Mouse (Mus musculus) limb, embryonic 15.5 days (tissue): ENCODE measurements around the gene S100a2. TPM values are rescaled to one million over a fixed set of nuclear protein-coding genes. Genes with fewer than 3 reads are reported as not detected.

ENCODE experiments used
- ATAC-seq: fragments of 200-750 bp; cut with Nextera tagmentation; 2 replicates; pipeline ENCODE4 v1.8.0; 2017; ENCODE audit warnings: low read depth, moderate TSS enrichment; ENCODE audit not compliant: insufficient number of reproducible peaks, low FRiP score, low TSS enrichment
- H3K27ac ChIP-seq: fragments of 300-500 bp; sonication (generic); 2 replicates; pipeline ENCODE4 v1.5.1; 2015; ENCODE audit warnings: moderate library complexity, mild to moderate bottlenecking, inconsistent platforms
- H3K27me3 ChIP-seq: fragments of 300-500 bp; sonication (generic); 2 replicates; pipeline ENCODE4 v1.6.1; 2015; ENCODE audit warnings: inconsistent platforms
- H3K36me3 ChIP-seq: fragments of 300-500 bp; sonication (generic); 2 replicates; pipeline ENCODE4 v1.6.1; 2015; ENCODE audit warnings: inconsistent platforms
- H3K4me1 ChIP-seq: fragments of 300-500 bp; sonication (generic); 2 replicates; pipeline ENCODE4 v1.6.1; 2015; ENCODE audit warnings: inconsistent platforms
- H3K4me2 ChIP-seq: fragments of 300-500 bp; sonication (generic); 2 replicates; pipeline ENCODE4 v1.6.1; 2015; ENCODE audit warnings: mild to moderate bottlenecking, inconsistent platforms
- H3K4me3 ChIP-seq: fragments of 300-500 bp; sonication (generic); 2 replicates; pipeline ENCODE4 v1.5.1; 2015; ENCODE audit warnings: mild to moderate bottlenecking, inconsistent platforms
- H3K9ac ChIP-seq: fragments of 300-500 bp; sonication (generic); 2 replicates; pipeline ENCODE4 v1.6.1; 2015; ENCODE audit warnings: inconsistent platforms
- H3K9me3 ChIP-seq: fragments of 300-500 bp; sonication (generic); 2 replicates; pipeline ENCODE4 v1.6.1; 2016; ENCODE audit warnings: inconsistent platforms
- whole genome bisulfite sequencing: fragments of 180-500 bp; shearing (Covaris S2); methylation state at CpG from one replicate; pipeline ENCODE4 v1.1.7; 2015; 5-methylcytosine and 5-hydroxymethylcytosine counted together
- polyA plus RNA-seq: library from polyadenylated mRNA; unstranded; fragments of >200 nt; fragmentation: Nextera tagmentation; extraction: Ambion mirVana; gene quantifications from 2 replicates; pipeline ENCODE4 v1.2.1, GENCODE M21; 2015

Gene S100a2
- polyA plus RNA-seq, 1 experiment from 2014 or later, result not detected

DNA sequence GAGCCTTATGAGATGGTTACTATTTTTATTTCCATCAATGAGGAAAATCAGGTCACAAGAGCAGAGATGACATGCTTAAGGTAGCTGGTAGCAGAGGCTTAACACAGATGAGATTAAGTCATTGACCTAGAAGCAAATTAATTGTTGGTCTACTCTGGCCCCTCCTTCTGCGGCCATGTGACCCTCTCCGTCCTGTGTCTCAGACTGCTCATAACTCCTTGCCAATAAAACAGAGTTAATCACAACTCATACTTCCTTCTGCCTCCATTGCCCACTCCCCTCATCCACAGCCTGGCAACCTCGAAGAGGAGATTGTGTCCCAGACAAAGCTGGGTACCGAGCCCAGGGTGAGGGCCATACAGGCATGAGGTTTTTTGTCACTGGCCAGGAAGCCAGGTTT is 8.2 kb downstream of the S100a2 start:
- ATAC-seq, result no peak
- no peak overlapping the region for H3K4me3 ChIP-seq
- no peak overlapping the region for H3K9ac ChIP-seq
- no peaks in the 10 kb centered on the region for H3K36me3 ChIP-seq
- H3K4me2 ChIP-seq, result no peak overlapping the region
- no peaks in the 10 kb centered on the region for H3K9me3 ChIP-seq
- no peaks in the 10 kb centered on the region for H3K27me3 ChIP-seq
- H3K4me1 ChIP-seq, result peaks cover 23% of the 10 kb centered on the region
- 67% methylated on average over 4 of the region's 4 CpGs for WGBS
- H3K27ac ChIP-seq, result no peak overlapping the region

DNA sequence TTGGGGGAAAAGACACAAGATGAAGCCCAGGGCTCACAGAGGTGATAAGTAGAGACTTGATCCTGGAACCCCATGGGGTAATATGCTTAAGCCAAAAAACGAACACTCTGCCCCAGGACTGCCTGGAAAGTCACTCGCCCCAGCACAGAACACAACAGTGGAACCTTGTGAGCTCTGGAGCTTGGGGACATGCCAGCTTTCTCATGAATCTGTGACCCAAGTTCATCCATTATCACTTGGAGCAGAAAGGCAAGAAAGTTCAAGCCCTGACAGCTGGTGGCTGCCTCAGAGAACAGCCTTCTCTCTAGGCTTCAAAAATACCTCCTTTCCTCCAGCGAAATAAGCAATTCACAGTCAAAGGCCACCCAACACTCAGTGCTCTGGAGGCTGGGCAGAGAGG is 9.4 kb downstream of the S100a2 start:
- no peaks in the 10 kb centered on the region for H3K27me3 ChIP-seq
- no peak overlapping the region for H3K4me3 ChIP-seq
- H3K4me2 ChIP-seq, result no peak overlapping the region
- no peaks in the 10 kb centered on the region for H3K9me3 ChIP-seq
- ATAC-seq, result no peak
- H3K4me1 ChIP-seq, result peaks cover 33% of the 10 kb centered on the region
- H3K27ac ChIP-seq, result no peak overlapping the region
- H3K36me3 ChIP-seq, result no peaks in the 10 kb centered on the region
- no peak overlapping the region for H3K9ac ChIP-seq
- WGBS, result 71% methylated on average over 3 of the region's 3 CpGs

- Histone ChIP-seq H3K9ac (no peak overlapping the region), H3K27ac (0 out of 2 replicates have a peak overlapping the region, but pooled peaks have one; percentile 39), H3K4me2 (no peak overlapping the region), H3K27me3 (no peaks in the 10 kb centered on the region), H3K4me1 (peaks cover 39% of the 10 kb centered on the region), H3K36me3 (no peaks in the 10 kb centered on the region), H3K9me3 (no peaks in the 10 kb centered on the region), H3K4me3 (no peak overlapping the region)
- 56% methylated on average over 6 of the region's 6 CpGs for WGBS
- ATAC-seq, result no peak
Observed at GRCm38 (mm10) chr3:90600036-90600435, 10.0 kb downstream of the S100a2 start.

- Histone ChIP-seq H3K27ac (peak overlapping the region; percentile 39; the same call in 1 of the 2 replicates), H3K4me3 (no peak overlapping the region), H3K9me3 (no peaks in the 10 kb centered on the region), H3K27me3 (no peaks in the 10 kb centered on the region), H3K4me1 (peaks cover 45% of the 10 kb centered on the region), H3K36me3 (no peaks in the 10 kb centered on the region), H3K9ac (no peak overlapping the region), H3K4me2 (no peak overlapping the region)
- ATAC-seq, result no peak
- 70% methylated on average over 8 of the region's 8 CpGs for WGBS
Observed at GRCm38 (mm10) chr3:90600458-90601195, 10.6 kb downstream of the S100a2 start.

GRCm38 (mm10) chr3:90601486-90602110 is 11.6 kb downstream of the S100a2 start, which contains the start of gene Gm42674:
TSS of gene Gm42674 (plus strand) at chr3:90601904.
- WGBS, result 78% methylated on average over 11 of the region's 11 CpGs
- Histone ChIP-seq H3K4me2 (no peak within 1 kb of the TSS), H3K9me3 (no peaks in the 10 kb centered on the region), H3K27me3 (no peaks in the 10 kb centered on the region), H3K36me3 (no peaks in the 10 kb centered on the region), H3K27ac (peak within 1 kb of the TSS; percentile 39; the same call in 1 of the 2 replicates), H3K9ac (no peak within 1 kb of the TSS), H3K4me3 (no peak within 1 kb of the TSS), H3K4me1 (peaks cover 53% of the 10 kb centered on the region)
- no peak for ATAC-seq

DNA sequence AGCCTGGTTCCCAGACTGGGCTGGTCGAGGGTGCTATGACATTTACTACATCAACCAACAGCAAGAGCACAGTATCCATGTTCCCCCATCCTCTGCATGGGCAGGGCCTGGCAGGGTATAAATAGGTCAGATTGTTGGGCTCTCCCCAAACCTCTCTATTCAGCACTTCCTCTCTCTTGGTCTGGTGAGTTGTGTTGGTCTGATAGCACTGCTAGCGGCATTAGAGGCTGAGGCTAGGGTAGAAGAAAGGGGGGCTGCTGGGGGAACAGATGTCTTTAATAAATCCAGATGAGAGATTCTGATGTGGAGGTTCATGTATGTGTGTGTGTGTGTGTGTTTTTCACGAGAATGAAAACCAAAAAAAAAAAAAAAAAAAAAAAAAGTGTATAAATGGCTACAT is 13.6 kb downstream of the S100a2 start, which contains the start of gene S100a4:
Gene S100a4 (plus strand): TSS at position 149 of the 400 bp plus-strand sequence.
- no peaks in the 10 kb centered on the region for H3K9me3 ChIP-seq
- H3K27me3 ChIP-seq, result no peaks in the 10 kb centered on the region
- no peak within 1 kb of the TSS for H3K4me3 ChIP-seq
- peak; percentile 54; the same call in 1 of the 2 replicates for ATAC-seq
- H3K9ac ChIP-seq, result no peak within 1 kb of the TSS
- 22% methylated on average over 3 of the region's 3 CpGs for WGBS
- H3K36me3 ChIP-seq, result no peaks in the 10 kb centered on the region
- H3K4me2 ChIP-seq, result no peak within 1 kb of the TSS
- H3K27ac ChIP-seq, result peak within 1 kb of the TSS; percentile 91
- H3K4me1 ChIP-seq, result peaks cover 60% of the 10 kb centered on the region

GRCm38 (mm10) chr3:90604416-90604815 is 14.4 kb downstream of the S100a2 start:
- WGBS, result 3% methylated on average over 4 of the region's 4 CpGs
- H3K4me3 ChIP-seq, result no peak overlapping the region
- ATAC-seq, result peak; percentile 64
- peaks cover 60% of the 10 kb centered on the region for H3K4me1 ChIP-seq
- no peaks in the 10 kb centered on the region for H3K27me3 ChIP-seq
- H3K4me2 ChIP-seq, result no peak overlapping the region
- no peaks in the 10 kb centered on the region for H3K36me3 ChIP-seq
- no peaks in the 10 kb centered on the region for H3K9me3 ChIP-seq
- H3K9ac ChIP-seq, result no peak overlapping the region
- H3K27ac ChIP-seq, result peak overlapping the region; percentile 91

- peaks cover 58% of the 10 kb centered on the region for H3K4me1 ChIP-seq
- no peak overlapping the region for H3K4me2 ChIP-seq
- no peaks in the 10 kb centered on the region for H3K27me3 ChIP-seq
- no peak for ATAC-seq
- no peaks in the 10 kb centered on the region for H3K36me3 ChIP-seq
- no peak overlapping the region for H3K9ac ChIP-seq
- peak overlapping the region; percentile 91 for H3K27ac ChIP-seq
- 72% methylated on average over 3 of the region's 3 CpGs for WGBS
- no peaks in the 10 kb centered on the region for H3K9me3 ChIP-seq
- no peak overlapping the region for H3K4me3 ChIP-seq
Observed at GRCm38 (mm10) chr3:90605049-90605448, 15.0 kb downstream of the S100a2 start.

GRCm38 (mm10) chr3:90605736-90606135 is 15.7 kb downstream of the S100a2 start:
- no peaks in the 10 kb centered on the region for H3K27me3 ChIP-seq
- H3K36me3 ChIP-seq, result no peaks in the 10 kb centered on the region
- 45% methylated on average over 2 of the region's 2 CpGs for WGBS
- H3K4me1 ChIP-seq, result peaks cover 51% of the 10 kb centered on the region
- no peaks in the 10 kb centered on the region for H3K9me3 ChIP-seq
- H3K9ac ChIP-seq, result no peak overlapping the region
- H3K4me2 ChIP-seq, result no peak overlapping the region
- peak overlapping the region; percentile 91 for H3K27ac ChIP-seq
- H3K4me3 ChIP-seq, result no peak overlapping the region
- ATAC-seq, result no peak

GRCm38 (mm10) chr3:90606185-90606584 is 16.1 kb downstream of the S100a2 start:
- Histone ChIP-seq H3K4me1 (peaks cover 46% of the 10 kb centered on the region), H3K36me3 (no peaks in the 10 kb centered on the region), H3K9ac (no peak overlapping the region), H3K27me3 (no peaks in the 10 kb centered on the region), H3K4me2 (no peak overlapping the region), H3K4me3 (no peak overlapping the region), H3K27ac (peak overlapping the region; percentile 91), H3K9me3 (no peaks in the 10 kb centered on the region)
- peak; percentile 62; the same call in 1 of the 2 replicates for ATAC-seq
- 55% methylated on average over 6 of the region's 6 CpGs for WGBS

- H3K4me3 ChIP-seq, result no peak overlapping the region
- H3K9ac ChIP-seq, result no peak overlapping the region
- WGBS, result 82% methylated on average over 3 of the region's 3 CpGs
- peaks cover 39% of the 10 kb centered on the region for H3K4me1 ChIP-seq
- H3K27ac ChIP-seq, result peak overlapping the region; percentile 57
- no peak for ATAC-seq
- H3K36me3 ChIP-seq, result no peaks in the 10 kb centered on the region
- no peak overlapping the region for H3K4me2 ChIP-seq
- no peaks in the 10 kb centered on the region for H3K9me3 ChIP-seq
- H3K27me3 ChIP-seq, result no peaks in the 10 kb centered on the region
Observed at GRCm38 (mm10) chr3:90607361-90607760, 17.3 kb downstream of the S100a2 start.

- Histone ChIP-seq H3K4me1 (peaks cover 43% of the 10 kb centered on the region), H3K27me3 (no peaks in the 10 kb centered on the region), H3K9me3 (no peaks in the 10 kb centered on the region), H3K9ac (no peak within 1 kb of the TSS), H3K4me3 (no peak within 1 kb of the TSS), H3K27ac (peak within 1 kb of the TSS; percentile 57), H3K4me2 (no peak within 1 kb of the TSS), H3K36me3 (no peaks in the 10 kb centered on the region)
- ATAC-seq, result no peak
- 61% methylated on average over 3 of the region's 3 CpGs for WGBS
Observed at GRCm38 (mm10) chr3:90608223-90608622, 18.2 kb downstream of the S100a2 start, which contains the start of gene S100a5. TSS of gene S100a5 (plus strand) at chr3:90608523.
